28 mouse cellular contexts compared by ENCODE assay signal in genomic region chr14:8462973-8463372, GRCm38 (mm10).
DNase-seq lines count a peak whose midpoint lies in the region; ATAC-seq and TF ChIP-seq lines count a peak whose summit lies in the region.
"Had no signal": no experiment of that assay in that cellular context is flagged by ENCODE, and none has a peak within 500 bp of the region (broad histone marks: within the 10 kb centered on the region; RNA-seq: fewer than 3 reads in every experiment).

No protein-coding gene starts in this region.

- DNase-seq in cerebellum, postnatal 14 days = peak; percentile 72 to 80
- DNase-seq in cerebellum, adult 8-10 months = no peak
- peak; percentile 83 for DNase-seq in left cerebral cortex, postnatal 4 days
- DNase-seq in left cerebral cortex, adult 9 months (ENCODE audit: low spot score in 2 of 2) = no peak
- DNase-seq in midbrain, postnatal 0 days (ENCODE audit: low spot score) = peak; percentile 64
- no peak for DNase-seq in midbrain, embryonic 10.5 days (ENCODE audit: low spot score)
- peak; percentile 19 for DNase-seq in Muller cell, postnatal 12 days (ENCODE audit: inconsistent ontology term)
- DNase-seq in heart, postnatal 4 days = no peak
- DNase-seq: adrenal gland, adult 8-10 months; adrenal gland, postnatal 25 days; B cell, adult 2 months; cerebellum, adult 2 months; gastrocnemius, postnatal 10 days; gastrocnemius, postnatal 36 days; heart, adult 2 months; heart, postnatal 14 days had no signal

- no peaks in the 10 kb centered on the region for H3K27me3 ChIP-seq in midbrain, postnatal 0 days (ENCODE audit: insufficient read depth, low read length)
- H3K27me3 ChIP-seq in midbrain, embryonic 10.5 days (ENCODE audit: low read depth, poor library complexity, severe bottlenecking) = no peaks in the 10 kb centered on the region
- H3K27me3 ChIP-seq: CH12.LX; embryonic facial prominence, embryonic 12.5 days; forebrain, embryonic 15.5 days; heart, embryonic 13.5 days; hindbrain, embryonic 13.5 days had no signal

- no peaks in the 10 kb centered on the region for H3K9me3 ChIP-seq in midbrain, postnatal 0 days (ENCODE audit: low read length)
- no peaks in the 10 kb centered on the region for H3K9me3 ChIP-seq in midbrain, embryonic 10.5 days (replicated peaks)
- H3K9me3 ChIP-seq: embryonic facial prominence, embryonic 12.5 days; embryonic facial prominence, embryonic 15.5 days; forebrain, embryonic 15.5 days; G1E; heart, embryonic 10.5 days; heart, embryonic 13.5 days; hindbrain, embryonic 13.5 days had no signal

- no peaks in the 10 kb centered on the region for H3K4me1 ChIP-seq in midbrain, postnatal 0 days (ENCODE audit: insufficient read depth, low read length)
- H3K4me1 ChIP-seq in midbrain, embryonic 10.5 days = peaks cover 5% of the 10 kb centered on the region; the same call in 1 of the 2 replicates
- H3K4me1 ChIP-seq: embryonic facial prominence, embryonic 12.5 days had no signal

- TF ChIP-seq CTCF in midbrain, postnatal 0 days (IDR thresholded peaks at IDR 0.05) = no peak

- 70% methylated on average over 4 of the region's 4 CpGs for WGBS in midbrain, postnatal 0 days
- 88% methylated on average over 4 of the region's 4 CpGs for WGBS in midbrain, embryonic 10.5 days

- H3K9ac ChIP-seq in midbrain, postnatal 0 days (replicated peaks; ENCODE audit: low read length, poor library complexity, severe bottlenecking) = no peak overlapping the region
- H3K9ac ChIP-seq: embryonic facial prominence, embryonic 12.5 days; embryonic facial prominence, embryonic 15.5 days; forebrain, embryonic 15.5 days; heart, embryonic 13.5 days; hindbrain, embryonic 13.5 days had no signal

- no peak overlapping the region for H3K4me2 ChIP-seq in midbrain, postnatal 0 days (ENCODE audit: low read depth, low read length, poor library complexity, severe bottlenecking)
- H3K4me2 ChIP-seq: embryonic facial prominence, embryonic 12.5 days; embryonic facial prominence, embryonic 15.5 days; forebrain, embryonic 15.5 days; heart, embryonic 13.5 days; hindbrain, embryonic 13.5 days had no signal

- intact Hi-C loops in left cerebral cortex, postnatal 4 days (cut with DNase I) = loop anchor here (10.0 kb wide), 1 partner anchor 922 kb away; no protein-coding TSS in a partner anchor

- no peak overlapping the region for H3K4me3 ChIP-seq in midbrain, postnatal 0 days (ENCODE audit: low read depth, low read length)
- no peak overlapping the region for H3K4me3 ChIP-seq in midbrain, embryonic 10.5 days
- H3K4me3 ChIP-seq: embryonic facial prominence, embryonic 12.5 days; embryonic facial prominence, embryonic 15.5 days; forebrain, embryonic 15.5 days; heart, adult 2 months; heart, embryonic 10.5 days; heart, embryonic 13.5 days; hindbrain, embryonic 13.5 days had no signal

- H3K27ac ChIP-seq in midbrain, postnatal 0 days (ENCODE audit: low read depth, low read length) = no peak overlapping the region
- H3K27ac ChIP-seq in midbrain, embryonic 10.5 days (replicated peaks) = no peak overlapping the region
- H3K27ac ChIP-seq: embryonic facial prominence, embryonic 12.5 days; embryonic facial prominence, embryonic 15.5 days; forebrain, embryonic 15.5 days; heart, adult 2 months; heart, embryonic 10.5 days; heart, embryonic 13.5 days; hindbrain, embryonic 13.5 days had no signal

- no peak for ATAC-seq in midbrain, postnatal 0 days (ENCODE audit: low FRiP score)
- ATAC-seq: activated CD4-positive, CD25-positive, alpha-beta regulatory T cell, adult 4 months; forebrain, embryonic 15.5 days; hindbrain, embryonic 16.5 days; inflammation-experienced regulatory T-cells, adult 6 months; intestine, embryonic 16.5 days had no signal

- no peaks in the 10 kb centered on the region for H3K36me3 ChIP-seq in midbrain, postnatal 0 days (ENCODE audit: insufficient read depth, low read length)
- H3K36me3 ChIP-seq in midbrain, embryonic 10.5 days = no peaks in the 10 kb centered on the region
- H3K36me3 ChIP-seq: embryonic facial prominence, embryonic 12.5 days; embryonic facial prominence, embryonic 15.5 days; forebrain, embryonic 15.5 days; G1E; heart, embryonic 10.5 days; heart, embryonic 13.5 days; hindbrain, embryonic 13.5 days had no signal

Comparison
In these comparisons a context has a peak if more than half of its experiments do, and no peak if none do; other contexts are left out.
1. DNase-seq: peak in cerebellum, postnatal 14 days (2 of 2), left cerebral cortex, postnatal 4 days (single experiment), midbrain, postnatal 0 days (single experiment) and Muller cell, postnatal 12 days (single experiment); none in cerebellum, adult 8-10 months (single experiment), left cerebral cortex, adult 9 months (0 of 2), midbrain, embryonic 10.5 days (single experiment) and heart, postnatal 4 days (single experiment).